Mouse (Mus musculus) layer of hippocampus, adult 8-10 months (tissue): ENCODE data around the gene Pex14. TPM values are rescaled to one million over a fixed set of nuclear protein-coding genes. Genes with fewer than 3 reads are reported as not detected.
"Not testable (repeated sequence)": the region's sequence is repeated elsewhere in the genome, so short reads cannot be mapped to it uniquely, and the experiment has no call there.

Source experiments
- DNase-seq, 2 experiments: peaks; one replicate each; pipeline ENCODE4 v3.0.0; 2022; ENCODE audit warnings: low spot score in 2 of 2
- total RNA-seq, 4 experiments: library from RNA; stranded (reverse); gene quantifications; 2 replicates each; pipeline ENCODE4 v1.2.4; 2022

Pex14 gene
- 10 to 100 TPM; 44.2 to 48.7 (median 46.2) TPM for total RNA-seq

DNA sequence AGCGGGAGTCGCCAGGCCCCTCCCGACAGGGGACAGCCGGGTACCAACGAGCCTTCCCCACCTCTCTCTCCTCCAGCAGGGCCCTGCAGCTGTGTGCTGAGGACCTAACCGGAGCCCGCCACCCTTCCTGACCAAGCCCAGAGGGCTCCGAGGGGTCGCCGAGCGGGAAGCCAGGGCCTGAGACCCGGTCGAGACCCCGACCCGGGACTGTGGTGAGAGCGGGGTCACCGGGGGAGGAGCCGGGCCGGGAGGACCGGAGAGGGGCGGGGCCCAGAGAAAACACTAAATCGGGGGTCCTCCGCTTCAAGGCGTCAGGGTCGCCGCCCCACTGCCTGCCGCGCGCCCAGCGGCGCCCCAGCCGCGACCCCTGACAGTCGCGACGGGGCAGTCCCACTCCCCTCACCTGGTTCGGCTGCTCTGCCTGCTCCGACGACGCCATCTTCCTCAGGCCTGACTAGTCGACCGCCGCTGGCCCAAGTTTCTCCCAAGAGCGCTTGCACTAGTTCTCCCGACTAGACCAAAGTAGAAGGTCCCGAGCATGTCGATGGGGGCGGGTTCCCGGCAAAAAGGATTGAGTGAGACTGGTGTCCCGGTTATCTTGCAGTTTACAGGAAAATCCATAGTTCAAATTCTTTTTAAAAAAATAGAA lies at the start of gene Pex14:
TSS of gene Pex14 (minus strand) at position 508 of the 649 bp plus-strand sequence.
- DNase-seq: peak; percentile 85 to 90

DNA sequence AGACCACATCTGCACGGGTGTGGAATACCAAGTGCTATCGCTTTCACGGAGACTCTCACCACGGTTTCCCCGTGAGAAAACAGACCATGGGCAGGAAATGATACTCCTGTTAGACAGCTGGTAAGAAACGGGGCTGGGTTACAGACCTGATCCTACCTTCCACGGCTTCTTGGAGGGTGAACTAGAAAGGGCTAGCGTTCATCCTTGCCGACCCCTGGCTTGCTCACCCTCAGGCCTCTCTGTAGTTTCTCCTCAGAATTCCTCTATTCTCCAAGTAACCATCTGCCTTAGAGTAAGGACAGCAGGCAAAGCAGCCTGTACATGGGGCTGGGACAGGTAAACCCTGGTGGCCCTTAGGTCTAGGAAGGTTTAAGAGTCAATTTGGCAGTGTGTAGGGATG lies 49.5 kb upstream of the Pex14 start:
- no peak for DNase-seq

GRCm38 (mm10) chr4:149148084-149148483 lies 48.4 kb upstream of the Pex14 start:
- DNase-seq: no peak

DNA sequence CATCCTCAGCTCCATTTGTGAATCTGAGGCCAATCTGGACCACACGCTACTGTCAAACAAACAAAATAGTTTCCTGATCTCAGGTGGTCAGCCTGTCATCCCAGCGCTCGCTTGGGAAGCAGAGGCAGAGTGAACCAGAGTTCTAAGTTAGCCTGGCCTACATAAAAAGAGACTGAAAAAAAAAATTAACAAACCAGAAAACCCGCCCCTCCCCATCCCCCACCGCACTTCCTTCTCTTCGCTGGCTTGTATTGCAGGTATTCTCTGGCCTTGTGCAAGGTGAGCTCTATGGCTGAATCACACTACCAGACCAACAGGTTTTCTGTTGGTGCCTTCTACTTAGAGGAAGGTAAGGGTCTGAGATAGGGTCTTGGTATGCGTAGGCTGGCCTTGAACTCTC lies 47.9 kb upstream of the Pex14 start:
- no peak for DNase-seq

GRCm38 (mm10) chr4:149145151-149145550 lies 45.5 kb upstream of the Pex14 start:
- DNase-seq: no peak

GRCm38 (mm10) chr4:149144459-149144858 lies 44.8 kb upstream of the Pex14 start:
- peak; percentile 71 to 89 for DNase-seq

DNA sequence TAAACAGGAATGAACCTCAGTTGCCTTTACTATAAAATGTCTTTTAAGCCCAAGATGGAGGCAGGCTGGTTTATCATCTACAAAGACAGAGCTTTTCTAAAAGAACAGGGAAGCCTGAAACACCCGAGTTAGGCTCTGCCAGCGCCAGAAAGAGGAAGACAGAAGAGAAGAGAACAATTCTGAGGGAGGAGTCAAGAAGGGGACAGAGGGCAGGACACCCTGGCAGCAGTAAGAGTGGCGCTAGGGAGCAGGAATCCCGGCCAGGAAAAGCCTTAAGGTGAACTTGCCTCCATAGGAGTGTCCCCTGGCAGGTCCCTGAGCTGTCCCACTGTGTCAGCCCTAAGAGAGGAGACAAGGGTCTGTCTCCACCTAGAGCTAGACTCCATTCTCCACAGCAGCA lies 43.9 kb upstream of the Pex14 start:
- DNase-seq: no peak

DNA sequence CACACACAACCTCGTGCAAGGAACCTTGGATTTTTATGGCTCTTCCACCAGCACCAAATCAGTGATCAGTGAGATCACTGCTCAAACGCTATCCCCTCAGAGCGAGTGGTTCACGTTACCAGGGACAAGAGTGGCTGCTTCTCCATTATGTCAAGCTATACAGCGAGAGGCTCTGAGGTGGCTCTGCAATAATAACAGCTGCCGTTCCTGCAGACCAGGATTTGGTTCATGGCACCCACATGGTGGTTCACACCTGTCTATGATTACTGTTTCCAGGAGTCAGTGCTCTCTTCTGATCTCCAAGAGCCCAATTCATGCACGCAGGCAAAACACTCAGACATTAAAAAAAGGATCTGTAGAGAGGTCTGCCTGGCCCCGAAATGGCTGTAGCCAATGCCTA lies 38.8 kb upstream of the Pex14 start:
- no peak for DNase-seq

DNA sequence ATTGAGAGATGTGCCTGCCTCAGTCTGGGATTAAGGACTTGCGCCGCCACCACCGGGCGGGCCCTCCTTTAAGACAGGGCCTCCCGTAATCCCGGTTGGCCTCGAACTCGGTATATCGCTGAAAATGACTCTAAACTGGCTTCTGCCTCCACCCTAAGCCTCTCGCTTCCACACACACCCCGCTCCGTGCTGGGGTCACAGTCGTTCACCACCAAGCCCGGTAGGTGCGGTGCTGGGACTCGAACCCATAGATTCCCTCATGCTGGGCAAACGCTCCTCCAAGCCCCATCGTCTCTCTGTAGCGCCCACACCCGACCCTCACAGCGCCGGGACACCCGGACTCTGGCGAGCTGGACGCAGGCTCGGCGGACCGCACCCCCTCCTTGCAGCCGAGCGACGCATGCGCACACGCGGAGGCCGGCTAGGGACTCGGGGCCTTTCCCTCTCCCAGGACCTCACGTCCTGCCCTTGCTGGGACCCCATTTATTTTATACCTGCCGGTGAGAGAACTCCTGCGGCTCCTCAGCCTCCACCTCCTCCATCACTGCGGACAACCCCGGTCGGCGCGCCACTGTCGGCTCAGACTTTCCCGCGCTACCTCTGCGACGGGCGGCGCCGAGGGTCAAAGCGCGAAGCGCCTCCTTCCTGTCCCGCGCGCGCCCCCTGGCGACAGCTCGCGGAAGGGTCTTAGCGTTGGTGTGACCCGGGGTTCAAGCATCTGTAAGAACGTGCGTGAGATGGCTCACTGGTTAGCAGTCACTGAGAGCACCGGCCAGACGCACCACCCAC lies 37.5 kb upstream of the Pex14 start, which contains the start of gene Cenps:
TSS of gene Cenps (minus strand) at position 648 of the 789 bp plus-strand sequence.
- DNase-seq: peak; percentile 75 to 87

DNA sequence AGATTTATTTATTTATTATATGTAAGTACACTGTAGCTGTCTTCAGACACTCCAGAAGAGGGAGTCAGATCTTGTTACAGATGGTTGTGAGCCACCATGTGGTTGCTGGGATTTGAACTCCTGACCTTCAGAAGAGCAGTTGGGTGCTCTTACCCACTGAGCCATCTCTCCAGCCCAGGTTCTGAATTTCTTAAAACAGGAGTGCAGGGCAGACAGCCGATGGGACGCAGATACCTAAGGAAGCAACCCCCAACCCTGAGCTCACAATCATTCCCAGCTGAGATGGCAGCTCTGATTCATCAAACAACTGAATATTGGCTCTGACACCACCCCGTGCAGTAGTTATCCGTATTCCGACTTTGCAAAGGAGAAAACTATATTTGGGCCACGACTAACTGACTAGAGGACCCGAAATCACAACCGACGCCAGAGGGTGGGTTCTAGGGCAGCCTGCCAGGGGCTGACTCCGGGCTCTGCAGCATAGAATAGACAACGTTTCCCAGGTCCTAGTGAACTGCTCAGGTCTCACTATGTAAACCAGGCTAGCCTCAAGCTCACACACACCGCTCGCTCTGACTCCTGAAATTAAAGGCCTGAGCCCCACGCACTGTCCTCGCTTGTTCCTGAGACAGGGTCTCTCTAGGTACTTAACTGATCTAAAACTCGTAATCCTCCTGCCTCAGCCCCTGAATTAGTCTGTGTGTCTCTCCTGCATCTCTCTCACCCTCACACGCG lies 36.6 kb upstream of the Pex14 start:
- no peak for DNase-seq

- no peak for DNase-seq
Observed at GRCm38 (mm10) chr4:149133395-149133794, 33.7 kb upstream of the Pex14 start.

DNA sequence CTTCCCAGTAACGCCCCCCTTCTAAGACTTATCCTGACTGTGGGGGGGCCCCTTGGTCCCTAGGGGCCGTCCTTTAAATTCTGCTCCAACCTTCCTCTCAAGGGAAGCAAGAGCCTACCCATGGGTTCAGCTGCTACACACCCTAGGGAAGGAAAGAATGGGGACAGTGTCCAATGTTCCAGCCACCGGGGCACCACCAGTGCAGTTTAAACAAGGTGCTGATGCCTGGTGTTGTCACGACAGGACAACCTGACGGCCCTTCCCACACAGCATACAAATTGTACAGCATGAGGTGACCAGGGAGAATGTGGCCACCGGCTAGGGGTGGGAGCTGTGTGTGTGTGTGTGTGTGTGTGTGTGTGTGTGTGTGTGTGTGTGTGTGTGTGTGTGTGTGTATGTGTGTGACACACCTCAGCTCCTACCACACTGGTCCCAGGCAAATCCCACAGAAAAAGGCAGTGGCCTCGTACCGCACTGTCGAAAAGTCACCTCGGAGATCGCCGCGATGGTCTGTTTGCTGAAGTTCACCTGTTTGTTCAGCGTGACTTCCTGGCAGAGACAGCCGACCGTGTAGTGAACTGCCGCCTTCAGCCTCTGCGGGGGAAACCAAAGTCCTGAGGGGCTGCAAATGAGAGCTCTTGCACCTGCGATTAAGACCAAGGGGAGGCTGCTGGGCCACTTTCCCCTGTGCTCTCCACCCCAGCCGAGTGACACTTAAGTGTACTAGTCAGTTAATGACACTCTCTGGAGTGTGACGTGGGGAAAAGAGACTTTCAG lies 32.3 kb upstream of the Pex14 start:
- DNase-seq: no peak

DNA sequence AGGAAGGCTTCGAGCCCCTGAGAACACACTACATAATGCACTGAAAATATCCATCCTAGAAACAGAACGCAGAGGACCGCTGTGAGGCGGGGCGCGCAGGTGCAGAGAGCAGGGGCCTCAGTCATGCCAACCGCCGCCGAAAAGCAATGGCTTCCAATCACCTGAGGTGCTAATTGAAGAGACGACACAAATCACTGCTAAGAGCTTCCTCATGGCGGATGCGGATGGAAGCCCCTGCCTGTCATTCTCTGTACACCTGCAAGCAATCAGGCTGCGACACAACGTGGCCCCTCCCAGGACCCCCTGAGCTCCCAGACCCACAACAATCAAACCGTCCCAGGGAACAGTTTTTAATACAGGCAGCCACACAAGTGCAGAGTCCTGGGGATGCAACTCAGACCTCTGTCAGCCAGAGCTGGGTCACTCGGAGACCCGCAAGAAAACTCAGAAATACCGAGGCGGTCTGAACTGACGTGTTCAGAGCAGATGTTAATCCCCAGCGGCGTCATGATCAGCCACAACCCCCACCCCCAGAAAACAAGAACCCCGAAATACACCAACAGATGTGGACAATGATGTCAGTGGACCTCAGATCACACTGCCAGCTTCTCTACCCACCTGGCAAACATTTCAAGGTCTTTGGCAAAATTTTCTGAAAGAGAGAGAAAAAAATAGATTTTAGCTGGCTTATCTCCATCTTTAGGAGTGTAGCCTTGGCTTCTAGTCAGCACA lies 31.5 kb upstream of the Pex14 start:
- no peak for DNase-seq

- no peak for DNase-seq
Observed at GRCm38 (mm10) chr4:149128467-149128866, 28.8 kb upstream of the Pex14 start.

DNA sequence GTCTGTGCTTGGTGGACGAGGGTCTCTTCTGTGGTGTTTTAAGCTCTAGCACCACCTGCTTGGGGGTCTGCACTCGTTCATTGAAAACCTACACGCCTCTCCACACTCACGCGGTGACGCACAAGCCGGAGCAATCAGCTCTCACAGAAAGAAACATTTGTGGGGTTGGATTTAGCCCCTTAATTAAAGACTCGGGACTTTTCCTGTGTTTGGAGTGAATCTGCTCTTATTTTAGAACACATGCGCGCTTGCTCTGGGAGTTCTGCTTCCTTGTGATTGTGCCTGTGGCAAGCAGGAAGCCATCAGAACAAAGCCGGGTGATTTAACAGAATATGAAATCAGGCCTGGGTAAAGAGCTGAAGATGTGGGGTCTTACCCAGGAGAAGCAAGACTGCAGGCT lies 27.0 kb upstream of the Pex14 start, which contains the start of gene Cort:
TSS of gene Cort (minus strand) at position 101 of the 400 bp plus-strand sequence.
- DNase-seq: no peak

DNA sequence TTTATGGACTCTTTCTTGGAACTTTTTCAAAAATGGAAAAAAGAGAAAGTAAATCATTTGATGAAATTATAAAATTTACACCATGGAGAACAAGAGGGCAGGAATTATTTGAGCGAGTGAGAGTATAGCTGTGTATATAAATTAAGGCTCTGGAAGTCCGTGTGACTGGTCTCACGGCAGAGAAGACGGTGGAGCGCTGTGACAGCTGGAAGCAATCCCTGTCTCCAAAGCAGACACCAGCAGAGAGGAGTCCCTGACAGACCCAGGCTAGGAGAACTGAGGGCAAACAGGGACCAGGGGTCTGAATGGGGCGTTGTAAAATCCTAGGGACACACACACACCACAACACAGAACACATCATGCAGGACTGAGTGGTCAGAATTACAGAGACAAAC lies 26.4 kb upstream of the Pex14 start:
- DNase-seq: no peak

DNA sequence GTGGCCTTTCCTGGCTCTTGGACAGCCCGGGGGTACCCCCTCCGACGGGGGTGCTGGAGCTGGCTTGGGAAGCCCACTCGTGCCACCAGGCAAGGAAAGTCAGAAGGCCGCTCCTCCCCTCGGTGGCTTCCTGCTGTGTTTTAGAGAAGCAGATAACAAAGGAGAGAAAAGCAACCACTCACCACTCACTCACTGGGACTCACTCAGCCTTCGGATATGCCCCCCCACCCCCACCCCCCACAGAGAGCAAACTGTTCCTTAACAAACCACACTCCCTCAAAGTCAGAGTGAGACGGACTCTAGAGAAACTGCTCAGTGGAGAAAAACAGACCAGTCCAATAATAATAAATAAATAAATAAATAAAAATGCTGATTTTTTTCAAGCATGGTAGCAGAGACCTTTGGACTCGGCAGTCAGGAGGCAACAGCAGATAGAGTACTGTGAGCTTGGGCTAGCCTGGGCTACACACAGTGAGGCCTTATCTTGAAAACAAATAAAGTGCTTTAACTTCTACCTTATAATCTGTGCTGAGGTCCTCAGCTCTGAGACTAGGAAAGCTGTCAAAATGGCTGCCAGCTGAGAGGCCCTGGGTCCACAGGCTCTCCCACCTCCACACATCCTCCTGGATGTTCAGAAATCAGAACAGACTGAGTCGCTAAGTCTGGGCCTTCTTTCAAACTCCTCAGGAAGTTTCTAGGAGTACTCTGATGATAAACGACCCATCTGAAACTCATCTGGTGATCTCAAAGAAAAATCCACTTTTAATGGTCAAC lies 25.9 kb upstream of the Pex14 start:
- no peak for DNase-seq

DNA sequence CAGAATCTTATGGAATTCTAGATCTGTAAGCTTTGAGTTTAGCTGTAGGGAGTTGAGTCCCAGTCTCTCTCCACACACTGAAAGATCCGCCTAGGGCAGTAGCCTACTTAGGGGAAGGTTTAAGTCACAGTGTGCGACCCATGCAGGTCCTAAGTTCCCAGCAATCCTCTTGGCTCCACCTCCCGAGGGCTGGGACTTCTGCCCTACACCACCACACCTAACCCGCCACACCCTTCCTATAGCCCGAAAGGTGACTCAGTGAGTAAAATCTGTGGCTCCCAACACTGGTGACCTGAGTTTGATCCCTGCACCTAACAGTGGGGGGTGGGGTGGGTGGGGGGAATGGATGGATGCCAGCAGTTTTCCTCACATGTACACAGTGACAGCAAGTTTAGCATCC lies 23.8 kb upstream of the Pex14 start:
- no peak for DNase-seq

DNA sequence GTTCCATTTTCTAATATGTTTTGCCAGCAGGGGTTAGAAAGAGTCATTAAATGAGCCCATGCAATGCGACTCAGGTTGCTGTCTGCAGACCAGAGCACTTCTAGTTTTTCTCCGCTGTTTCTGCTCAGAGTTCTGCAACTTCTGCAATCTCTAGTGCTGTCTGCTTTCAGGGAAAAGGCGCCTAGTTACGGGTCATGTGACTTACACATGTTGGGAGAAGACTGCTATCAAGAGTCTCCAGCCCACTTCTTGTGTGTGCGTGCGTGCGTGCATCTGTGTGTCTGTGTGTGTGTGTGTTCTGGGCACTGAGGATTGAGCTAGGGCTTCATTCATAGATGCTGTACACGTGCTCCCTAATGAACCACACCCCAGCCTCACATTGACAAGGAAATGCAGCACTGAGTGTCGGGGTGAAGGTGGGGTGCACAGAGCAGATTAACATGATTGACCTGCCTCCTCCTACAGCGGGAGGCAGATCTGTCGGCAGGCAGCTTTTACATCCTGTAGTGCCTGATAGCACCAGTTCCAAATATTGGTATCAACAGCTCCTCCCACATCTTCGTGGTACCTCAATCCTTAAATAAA lies 20.4 kb upstream of the Pex14 start:
- DNase-seq: not testable (repeated sequence)
